26 mouse cellular contexts compared by ENCODE assay signal in the genomic region with DNA sequence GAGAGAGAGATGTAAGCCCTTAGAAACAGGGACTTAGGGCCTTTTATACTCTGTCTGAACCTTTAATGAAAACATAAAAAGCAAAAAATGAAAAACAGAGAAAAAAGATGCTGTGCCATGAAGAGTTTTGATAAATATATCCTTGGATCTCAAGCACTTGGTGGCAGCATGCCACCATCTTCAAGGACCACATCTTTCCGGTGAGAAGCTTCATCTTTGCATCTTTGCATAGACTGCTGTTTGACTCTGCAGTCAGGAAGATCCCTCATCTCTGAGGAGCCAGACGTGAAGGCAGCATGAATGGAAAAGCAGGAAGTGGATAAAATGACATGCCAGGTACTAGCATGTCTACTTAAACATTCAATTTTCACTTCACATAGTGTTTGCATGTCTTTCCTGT.
DNase-seq lines count a peak whose midpoint lies in the region; ATAC-seq and TF ChIP-seq lines count a peak whose summit lies in the region.
"Had no signal": no experiment of that assay in that cellular context is flagged by ENCODE, and none has a peak within 500 bp of the region (broad histone marks: within the 10 kb centered on the region; RNA-seq: fewer than 3 reads in every experiment).

No protein-coding gene starts in this region.

- TF ChIP-seq POLR2A in brain, embryonic 14.5 days (IDR thresholded peaks at IDR 0.05; ENCODE audit: borderline replicate concordance, extremely low read depth, insufficient read depth, insufficient read length, poor library complexity, severe bottlenecking) = no peak

- no peaks in the 10 kb centered on the region for H3K36me3 ChIP-seq in neural tube, embryonic 15.5 days
- H3K36me3 ChIP-seq: embryonic facial prominence, embryonic 12.5 days; embryonic facial prominence, embryonic 15.5 days; forebrain, embryonic 12.5 days; heart, embryonic 12.5 days; heart, embryonic 15.5 days; hindbrain, embryonic 10.5 days; hindbrain, embryonic 13.5 days had no signal

- H3K27ac ChIP-seq in neural tube, embryonic 15.5 days (replicated peaks) = no peak overlapping the region
- H3K27ac ChIP-seq: embryonic facial prominence, embryonic 12.5 days; embryonic facial prominence, embryonic 15.5 days; forebrain, embryonic 12.5 days; heart, embryonic 15.5 days; hindbrain, embryonic 10.5 days; hindbrain, embryonic 13.5 days had no signal

- H3K4me1 ChIP-seq in neural tube, embryonic 15.5 days = no peaks in the 10 kb centered on the region
- H3K4me1 ChIP-seq: embryonic facial prominence, embryonic 12.5 days; embryonic facial prominence, embryonic 15.5 days; forebrain, embryonic 12.5 days; heart, embryonic 12.5 days; heart, embryonic 15.5 days; hindbrain, embryonic 10.5 days; hindbrain, embryonic 13.5 days had no signal

- DNase-seq in brain, adult 2 months (ENCODE audit: low read depth, low spot score) = peak; percentile 51
- DNase-seq in brain, embryonic 14.5 days (ENCODE audit: low read depth) = peak; percentile 19
- peak; percentile 12 for DNase-seq in right cerebral cortex, postnatal 14 days
- DNase-seq in telencephalon, adult 2 months (ENCODE audit: low read depth, low spot score) = peak; percentile 38
- DNase-seq in kidney, adult 8-10 months = no peak
- DNase-seq: adrenal gland, adult 2 months; adrenal gland, postnatal 14 days; cerebellum, adult 18-20 months; cerebellum, adult 9-11 months; cerebellum, postnatal 25 days; gastrocnemius, postnatal 25 days; heart, adult 18-20 months; heart, postnatal 10 days; heart, postnatal 36 days had no signal

- no peak overlapping the region for H3K4me2 ChIP-seq in neural tube, embryonic 15.5 days
- H3K4me2 ChIP-seq: embryonic facial prominence, embryonic 12.5 days; embryonic facial prominence, embryonic 15.5 days; forebrain, embryonic 12.5 days; heart, embryonic 12.5 days; heart, embryonic 15.5 days; hindbrain, embryonic 13.5 days had no signal

- 75% methylated on average over 2 of the region's 2 CpGs for WGBS in neural tube, embryonic 15.5 days

- H3K27me3 ChIP-seq in neural tube, embryonic 15.5 days (replicated peaks) = no peaks in the 10 kb centered on the region
- H3K27me3 ChIP-seq: embryonic facial prominence, embryonic 12.5 days; embryonic facial prominence, embryonic 15.5 days; forebrain, embryonic 12.5 days; heart, embryonic 12.5 days; heart, embryonic 15.5 days; hindbrain, embryonic 13.5 days had no signal

- H3K9ac ChIP-seq in neural tube, embryonic 15.5 days (replicated peaks) = no peak overlapping the region
- H3K9ac ChIP-seq: embryonic facial prominence, embryonic 12.5 days; embryonic facial prominence, embryonic 15.5 days; forebrain, embryonic 12.5 days; heart, embryonic 12.5 days; heart, embryonic 15.5 days; hindbrain, embryonic 13.5 days had no signal

- no peaks in the 10 kb centered on the region for H3K9me3 ChIP-seq in neural tube, embryonic 15.5 days (replicated peaks)
- H3K9me3 ChIP-seq: embryonic facial prominence, embryonic 12.5 days; embryonic facial prominence, embryonic 15.5 days; forebrain, embryonic 12.5 days; heart, embryonic 12.5 days; heart, embryonic 15.5 days; hindbrain, embryonic 10.5 days; hindbrain, embryonic 13.5 days had no signal

- ATAC-seq in neural tube, embryonic 15.5 days (ENCODE audit: low FRiP score) = no peak
- ATAC-seq: CD4-positive, CD25-positive, alpha-beta regulatory T cell, adult 4 months; forebrain, embryonic 16.5 days; hindbrain, embryonic 16.5 days had no signal

- H3K4me3 ChIP-seq in neural tube, embryonic 15.5 days (replicated peaks) = no peak overlapping the region
- H3K4me3 ChIP-seq: embryonic facial prominence, embryonic 12.5 days; embryonic facial prominence, embryonic 15.5 days; erythroblast, embryonic 14.5 days; forebrain, embryonic 12.5 days; heart, embryonic 12.5 days; heart, embryonic 15.5 days; hindbrain, embryonic 10.5 days; hindbrain, embryonic 13.5 days had no signal

- TF ChIP-seq CTCF in brain, embryonic 14.5 days (IDR thresholded peaks at IDR 0.05; ENCODE audit: borderline replicate concordance, extremely low read depth, insufficient read depth, insufficient read length) = no peak

Comparison
In these comparisons a context has a peak if more than half of its experiments do, and no peak if none do; other contexts are left out.
1. DNase-seq: peak in brain, adult 2 months (single experiment), brain, embryonic 14.5 days (single experiment), right cerebral cortex, postnatal 14 days (single experiment) and telencephalon, adult 2 months (single experiment); none in kidney, adult 8-10 months (0 of 2).